Mouse (Mus musculus): Measurements from ENCODE around the gene Mnd1. TPM values are rescaled to one million over a fixed set of nuclear protein-coding genes. Genes with fewer than 3 reads are reported as not detected.

Gene Mnd1
- polyA plus RNA-seq, 1 experiment = 7.7 TPM

DNA sequence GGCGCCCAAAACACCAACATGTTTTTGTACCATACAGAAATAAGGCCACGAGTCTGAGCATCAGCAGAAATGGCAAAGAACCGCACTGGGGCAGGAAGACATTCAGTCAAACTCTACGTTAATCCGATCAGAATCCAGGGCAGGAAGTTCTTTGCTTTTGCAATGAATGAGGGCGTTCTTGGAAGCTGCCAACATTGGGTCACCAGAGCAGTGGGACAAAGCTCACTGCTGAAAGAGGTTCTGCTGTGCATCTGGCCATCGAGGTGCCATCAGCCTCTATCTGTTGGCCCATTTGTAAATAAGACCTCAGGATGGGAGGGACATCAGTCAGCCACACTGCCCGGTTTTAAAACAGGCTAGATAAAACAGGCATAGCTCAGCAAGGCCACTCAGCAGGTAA lies 25.5 kb upstream of the Mnd1 start:
- Histone ChIP-seq H3K36me3 (ENCODE audit: control insufficient read depth, insufficient read depth) (no peaks in the 10 kb centered on the region), H3K79me2 (ENCODE audit: control insufficient read depth, insufficient read depth) (no peaks in the 10 kb centered on the region), H3ac (ENCODE audit: control insufficient read depth, insufficient read length) (no peak overlapping the region), H3K4me2 (ENCODE audit: low read depth) (no peak overlapping the region), H3K4me3 (no peak overlapping the region), H3K27me3 (ENCODE audit: control insufficient read depth, insufficient read depth, insufficient read length) (no peaks in the 10 kb centered on the region)
- TF ChIP-seq TCF12 (IDR thresholded peaks at IDR 0.05; ENCODE audit: insufficient read depth, poor library complexity, severe bottlenecking) (no peak), SRF (IDR thresholded peaks at IDR 0.05; ENCODE audit: control insufficient read depth, insufficient read length, low read depth) (no peak), MAX (IDR thresholded peaks at IDR 0.05; ENCODE audit: low read depth) (no peak), TCF3 (IDR thresholded peaks at IDR 0.05; ENCODE audit: insufficient read length, low read depth) (no peak), CEBPB (IDR thresholded peaks at IDR 0.05; ENCODE audit: insufficient read depth, poor library complexity, severe bottlenecking) (no peak), POLR2A (IDR thresholded peaks at IDR 0.05; ENCODE audit: insufficient read length, low read depth) (no peak), POLR2AphosphoS2 (IDR thresholded peaks at IDR 0.05; ENCODE audit: insufficient read length, low read depth) (no peak), E2F4 (IDR thresholded peaks at IDR 0.05; ENCODE audit: insufficient read depth) (no peak), MYOD1 (IDR thresholded peaks at IDR 0.05; ENCODE audit: control insufficient read depth in 1 of 3, insufficient read length in 2 of 3, low read depth in 2 of 3) (no peak), MYOG (IDR thresholded peaks at IDR 0.05; ENCODE audit: control insufficient read depth in 1 of 3, insufficient read depth in 1 of 3, insufficient read length in 2 of 3, low read depth in 2 of 3) (no peak), REST (IDR thresholded peaks at IDR 0.05; ENCODE audit: insufficient read depth, insufficient read length) (no peak), USF1 (IDR thresholded peaks at IDR 0.05; ENCODE audit: low read depth) (no peak)

DNA sequence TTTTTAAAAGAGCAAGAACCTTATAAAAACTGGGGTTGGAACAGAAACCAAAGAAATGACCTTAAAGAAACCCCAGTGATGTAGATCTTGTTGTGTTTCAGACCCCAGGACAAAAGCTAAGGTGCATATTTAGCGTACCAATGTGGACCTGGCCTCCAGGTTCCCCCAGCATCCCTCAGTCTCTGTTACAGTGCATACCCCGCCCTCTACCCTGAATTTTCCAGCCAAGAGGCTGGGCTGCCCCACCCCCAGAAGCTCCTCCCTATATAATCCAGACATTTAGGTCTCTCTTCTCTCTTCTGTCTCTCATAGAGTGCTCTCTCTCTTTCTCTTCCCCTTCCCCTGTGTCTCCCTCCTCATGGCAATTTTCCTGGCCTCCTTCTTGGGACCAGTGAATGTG lies 24.7 kb upstream of the Mnd1 start:
- no peak overlapping the region for H3ac ChIP-seq (ENCODE audit: control insufficient read depth, insufficient read length)
- H3K27me3 ChIP-seq (ENCODE audit: control insufficient read depth, insufficient read depth, insufficient read length) = no peaks in the 10 kb centered on the region
- no peaks in the 10 kb centered on the region for H3K36me3 ChIP-seq (ENCODE audit: control insufficient read depth, insufficient read depth)
- H3K79me2 ChIP-seq (ENCODE audit: control insufficient read depth, insufficient read depth) = no peaks in the 10 kb centered on the region
- no peak overlapping the region for H3K4me2 ChIP-seq (ENCODE audit: low read depth)
- TF ChIP-seq MAX (IDR thresholded peaks at IDR 0.05; ENCODE audit: low read depth) (no peak), REST (IDR thresholded peaks at IDR 0.05; ENCODE audit: insufficient read depth, insufficient read length) (no peak), POLR2A (IDR thresholded peaks at IDR 0.05; ENCODE audit: insufficient read length, low read depth) (no peak), TCF3 (IDR thresholded peaks at IDR 0.05; ENCODE audit: insufficient read length, low read depth) (no peak), SRF (IDR thresholded peaks at IDR 0.05; ENCODE audit: control insufficient read depth, insufficient read length, low read depth) (no peak), MYOD1 (IDR thresholded peaks at IDR 0.05; ENCODE audit: control insufficient read depth in 1 of 3, insufficient read length in 2 of 3, low read depth in 2 of 3) (no peak), MYOG (IDR thresholded peaks at IDR 0.05; ENCODE audit: control insufficient read depth in 1 of 3, insufficient read depth in 1 of 3, insufficient read length in 2 of 3, low read depth in 2 of 3) (no peak), E2F4 (IDR thresholded peaks at IDR 0.05; ENCODE audit: insufficient read depth) (no peak), POLR2AphosphoS2 (IDR thresholded peaks at IDR 0.05; ENCODE audit: insufficient read length, low read depth) (no peak), CEBPB (IDR thresholded peaks at IDR 0.05; ENCODE audit: insufficient read depth, poor library complexity, severe bottlenecking) (no peak), USF1 (IDR thresholded peaks at IDR 0.05; ENCODE audit: low read depth) (no peak), TCF12 (IDR thresholded peaks at IDR 0.05; ENCODE audit: insufficient read depth, poor library complexity, severe bottlenecking) (no peak)
- H3K4me3 ChIP-seq = no peak overlapping the region

DNA sequence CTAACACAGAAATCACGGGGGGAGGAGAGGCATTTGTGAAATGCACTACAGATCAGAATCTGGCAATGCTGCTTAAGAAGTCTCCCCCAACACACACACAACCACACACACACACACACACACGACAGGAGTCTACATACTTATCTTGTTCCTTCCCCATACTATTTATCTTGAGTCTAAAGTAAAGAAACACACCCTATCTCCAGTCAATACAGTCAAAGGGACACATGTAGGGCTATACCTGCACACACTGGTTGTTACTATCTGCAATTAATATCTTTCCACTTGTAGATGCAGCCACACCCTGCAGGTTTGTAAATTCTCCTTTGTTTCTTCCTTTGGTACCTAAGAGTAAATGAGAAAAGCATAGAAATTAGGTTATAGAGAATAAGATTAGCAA lies 22.2 kb upstream of the Mnd1 start:
- Histone ChIP-seq H3ac (ENCODE audit: control insufficient read depth, insufficient read length) (no peak overlapping the region), H3K79me2 (ENCODE audit: control insufficient read depth, insufficient read depth) (no peaks in the 10 kb centered on the region), H3K4me2 (ENCODE audit: low read depth) (no peak overlapping the region), H3K4me3 (no peak overlapping the region), H3K27me3 (ENCODE audit: control insufficient read depth, insufficient read depth, insufficient read length) (no peaks in the 10 kb centered on the region), H3K36me3 (ENCODE audit: control insufficient read depth, insufficient read depth) (no peaks in the 10 kb centered on the region)
- TF ChIP-seq TCF12 (IDR thresholded peaks at IDR 0.05; ENCODE audit: insufficient read depth, poor library complexity, severe bottlenecking) (no peak), MAX (IDR thresholded peaks at IDR 0.05; ENCODE audit: low read depth) (no peak), SRF (IDR thresholded peaks at IDR 0.05; ENCODE audit: control insufficient read depth, insufficient read length, low read depth) (no peak), POLR2AphosphoS2 (IDR thresholded peaks at IDR 0.05; ENCODE audit: insufficient read length, low read depth) (no peak)

DNA sequence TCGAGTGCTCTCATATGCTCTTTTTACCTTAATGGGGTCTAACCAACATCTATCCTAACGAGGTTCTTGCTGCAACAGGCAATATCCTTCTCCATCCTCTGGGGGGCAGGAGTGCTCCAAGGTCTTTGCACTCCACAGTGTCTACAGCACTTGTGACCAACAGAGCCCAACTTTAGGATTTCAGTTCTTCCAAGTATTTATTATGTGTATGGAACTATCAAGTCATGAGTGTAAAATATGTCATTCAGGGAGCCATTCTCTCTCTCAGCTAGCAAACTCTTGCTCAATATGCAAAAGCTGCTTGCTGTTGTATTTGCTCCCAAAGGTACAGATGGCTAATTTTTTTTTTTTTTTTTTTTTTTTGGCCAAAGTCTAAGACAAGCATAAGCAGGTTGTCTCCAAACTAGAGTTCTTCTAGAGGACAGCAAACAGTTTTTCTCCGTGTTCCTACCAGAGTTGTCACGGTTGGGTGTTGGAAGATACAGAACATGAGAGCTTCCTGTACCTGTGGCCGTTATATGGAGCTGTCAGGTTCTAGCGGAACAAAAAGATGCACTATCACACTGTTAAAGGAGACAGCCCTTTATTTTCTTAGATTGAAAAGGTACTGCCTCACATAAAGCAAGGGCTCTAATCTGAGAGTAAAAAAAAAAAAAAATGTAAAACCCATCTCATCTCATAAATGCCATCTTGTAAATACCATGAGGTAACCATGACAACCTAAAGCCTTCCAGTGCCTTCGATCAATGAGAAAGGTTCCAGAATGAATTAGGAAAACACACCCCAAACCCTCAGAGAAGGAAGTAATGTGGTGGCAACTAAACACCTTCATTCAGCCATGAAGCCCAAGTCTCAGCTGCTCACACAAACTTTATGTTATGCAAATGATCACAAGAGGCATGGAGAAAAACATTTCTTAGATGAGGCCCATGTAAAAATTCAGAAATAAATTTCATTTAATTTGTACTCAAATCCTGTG lies 20.0 kb upstream of the Mnd1 start:
- no peaks in the 10 kb centered on the region for H3K36me3 ChIP-seq (ENCODE audit: control insufficient read depth, insufficient read depth)
- H3K27me3 ChIP-seq (ENCODE audit: control insufficient read depth, insufficient read depth, insufficient read length) = no peaks in the 10 kb centered on the region
- no peak overlapping the region for H3ac ChIP-seq (ENCODE audit: control insufficient read depth, insufficient read length)
- H3K4me2 ChIP-seq (ENCODE audit: low read depth) = no peak overlapping the region
- H3K4me3 ChIP-seq = no peak overlapping the region
- H3K79me2 ChIP-seq (ENCODE audit: control insufficient read depth, insufficient read depth) = no peaks in the 10 kb centered on the region
- no peak for TF ChIP-seq POLR2AphosphoS2 (IDR thresholded peaks at IDR 0.05; ENCODE audit: insufficient read length, low read depth)
- TF ChIP-seq SRF (IDR thresholded peaks at IDR 0.05; ENCODE audit: control insufficient read depth, insufficient read length, low read depth) = no peak
- TF ChIP-seq REST (IDR thresholded peaks at IDR 0.05; ENCODE audit: insufficient read depth, insufficient read length) = no peak
- no peak for TF ChIP-seq TCF3 (IDR thresholded peaks at IDR 0.05; ENCODE audit: insufficient read length, low read depth)
- TF ChIP-seq CEBPB (IDR thresholded peaks at IDR 0.05; ENCODE audit: insufficient read depth, poor library complexity, severe bottlenecking) = no peak
- no peak for TF ChIP-seq MYOG (IDR thresholded peaks at IDR 0.05; ENCODE audit: control insufficient read depth in 1 of 3, insufficient read depth in 1 of 3, insufficient read length in 2 of 3, low read depth in 2 of 3)
- no peak for TF ChIP-seq MAX (IDR thresholded peaks at IDR 0.05; ENCODE audit: low read depth)
- TF ChIP-seq POLR2A (IDR thresholded peaks at IDR 0.05; ENCODE audit: insufficient read length, low read depth) = no peak
- TF ChIP-seq TCF12 (IDR thresholded peaks at IDR 0.05; ENCODE audit: insufficient read depth, poor library complexity, severe bottlenecking) = no peak
- no peak for TF ChIP-seq MYOD1 (IDR thresholded peaks at IDR 0.05; ENCODE audit: control insufficient read depth in 1 of 3, insufficient read length in 2 of 3, low read depth in 2 of 3)
- TF ChIP-seq USF1 (IDR thresholded peaks at IDR 0.05; ENCODE audit: low read depth) = no peak
- TF ChIP-seq E2F4 (IDR thresholded peaks at IDR 0.05; ENCODE audit: insufficient read depth) = no peak
